Mouse (Mus musculus): ENCODE measurements at regions not wholly inside any gene's neighbourhood (a gene's known extent, or its start where the extent isn't known, plus 50 kb on each side); places are given as distances from the start of the nearest gene placed in this dataset.

DNA sequence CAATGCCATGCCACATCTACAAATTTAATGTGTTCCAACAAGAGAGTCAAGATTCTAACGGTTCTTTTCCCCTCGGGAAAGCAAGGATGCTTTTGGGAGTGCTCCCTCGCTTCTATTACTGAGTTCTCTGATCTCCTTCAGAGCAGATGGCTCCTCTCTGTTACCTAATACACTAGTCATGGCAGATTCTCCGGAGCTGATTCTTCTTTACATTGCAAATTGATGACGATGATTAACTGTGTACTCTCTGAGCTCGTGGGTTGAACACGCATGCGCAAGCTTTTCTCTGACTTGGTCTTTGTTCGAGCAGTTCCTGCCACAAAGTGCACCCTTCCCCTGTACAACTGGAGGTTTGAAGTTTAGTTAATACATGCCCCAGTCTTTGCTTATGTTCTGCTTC, 471.5 kb upstream of the Tenm4 start:
- no peaks in the 10 kb centered on the region for H3K27me3 ChIP-seq (ENCODE audit: control insufficient read depth, insufficient read depth, insufficient read length)
- H3K4me2 ChIP-seq (ENCODE audit: low read depth) = no peak overlapping the region
- no peak overlapping the region for H3K4me3 ChIP-seq
- no peaks in the 10 kb centered on the region for H3K36me3 ChIP-seq (ENCODE audit: control insufficient read depth, insufficient read depth)
- no peak for TF ChIP-seq USF1 (IDR thresholded peaks at IDR 0.05; ENCODE audit: low read depth)
- no peak for TF ChIP-seq MYOD1 (IDR thresholded peaks at IDR 0.05; ENCODE audit: control insufficient read depth in 1 of 3, insufficient read length in 2 of 3, low read depth in 2 of 3)
- no peak for TF ChIP-seq POLR2AphosphoS2 (IDR thresholded peaks at IDR 0.05; ENCODE audit: insufficient read length, low read depth)
- TF ChIP-seq E2F4 (IDR thresholded peaks at IDR 0.05; ENCODE audit: insufficient read depth) = no peak
- no peak for TF ChIP-seq REST (IDR thresholded peaks at IDR 0.05; ENCODE audit: insufficient read depth, insufficient read length)
- TF ChIP-seq TCF12 (IDR thresholded peaks at IDR 0.05; ENCODE audit: insufficient read depth, poor library complexity, severe bottlenecking) = no peak
- TF ChIP-seq SRF (IDR thresholded peaks at IDR 0.05; ENCODE audit: control insufficient read depth, insufficient read length, low read depth) = no peak
- no peaks in the 10 kb centered on the region for H3K79me2 ChIP-seq (ENCODE audit: control insufficient read depth, insufficient read depth)
- no peak overlapping the region for H3ac ChIP-seq (ENCODE audit: control insufficient read depth, insufficient read length)

DNA sequence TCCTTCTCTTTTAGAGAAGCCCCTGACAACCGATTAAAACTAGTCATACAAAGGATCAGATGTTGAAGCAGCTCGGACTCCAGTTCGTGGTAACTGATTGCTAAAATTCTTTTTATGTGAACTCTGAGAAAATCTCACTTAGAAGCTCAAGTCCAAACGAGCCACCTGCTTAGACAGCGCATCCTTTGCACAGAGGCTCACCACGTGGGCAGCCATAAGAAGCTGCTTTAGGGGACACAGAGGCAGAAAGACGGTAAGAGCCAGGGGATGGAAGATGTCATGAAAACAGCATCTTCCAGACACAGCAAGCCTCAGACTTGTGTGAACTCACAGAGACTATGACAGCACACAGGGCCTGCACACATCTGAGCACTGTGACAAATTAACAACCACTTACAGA, 461.0 kb upstream of the Tenm4 start:
- H3K4me3 ChIP-seq = no peak overlapping the region
- H3K79me2 ChIP-seq (ENCODE audit: control insufficient read depth, insufficient read depth) = no peaks in the 10 kb centered on the region
- TF ChIP-seq SRF (IDR thresholded peaks at IDR 0.05; ENCODE audit: control insufficient read depth, insufficient read length, low read depth) = no peak
- TF ChIP-seq POLR2AphosphoS2 (IDR thresholded peaks at IDR 0.05; ENCODE audit: insufficient read length, low read depth) = no peak
- no peak for TF ChIP-seq USF1 (IDR thresholded peaks at IDR 0.05; ENCODE audit: low read depth)
- no peak for TF ChIP-seq TCF3 (IDR thresholded peaks at IDR 0.05; ENCODE audit: insufficient read length, low read depth)
- no peak for TF ChIP-seq MAX (IDR thresholded peaks at IDR 0.05; ENCODE audit: low read depth)
- TF ChIP-seq POLR2A (IDR thresholded peaks at IDR 0.05; ENCODE audit: insufficient read length, low read depth) = no peak
- no peak for TF ChIP-seq TCF12 (IDR thresholded peaks at IDR 0.05; ENCODE audit: insufficient read depth, poor library complexity, severe bottlenecking)
- TF ChIP-seq E2F4 (IDR thresholded peaks at IDR 0.05; ENCODE audit: insufficient read depth) = no peak
- no peaks in the 10 kb centered on the region for H3K36me3 ChIP-seq (ENCODE audit: control insufficient read depth, insufficient read depth)
- no peak overlapping the region for H3K4me2 ChIP-seq (ENCODE audit: low read depth)
- no peaks in the 10 kb centered on the region for H3K27me3 ChIP-seq (ENCODE audit: control insufficient read depth, insufficient read depth, insufficient read length)
- no peak overlapping the region for H3ac ChIP-seq (ENCODE audit: control insufficient read depth, insufficient read length)

DNA sequence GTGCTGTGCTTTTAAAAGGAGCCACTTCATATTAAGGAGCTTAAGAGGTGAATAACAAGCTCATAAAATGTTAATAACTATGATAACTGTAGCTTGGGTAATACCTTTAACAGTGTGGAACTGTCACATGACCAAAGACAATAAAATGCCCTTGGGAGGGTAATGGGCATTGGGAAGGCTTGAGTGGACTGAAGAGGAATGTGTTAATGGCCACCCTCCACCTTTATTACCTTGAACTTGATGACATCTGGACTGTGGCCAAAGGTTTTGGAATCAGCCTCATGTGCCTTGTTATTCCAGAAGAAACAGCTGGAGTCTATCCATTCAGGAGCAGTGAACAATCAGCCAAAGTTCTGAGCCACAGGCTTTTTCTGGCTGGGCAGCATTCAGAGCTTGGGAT, 451.0 kb upstream of the Tenm4 start:
- H3ac ChIP-seq (ENCODE audit: control insufficient read depth, insufficient read length) = no peak overlapping the region
- no peak overlapping the region for H3K4me2 ChIP-seq (ENCODE audit: low read depth)
- TF ChIP-seq MYOG (IDR thresholded peaks at IDR 0.05; ENCODE audit: control insufficient read depth in 1 of 3, insufficient read depth in 1 of 3, insufficient read length in 2 of 3, low read depth in 2 of 3) (no peak), CEBPB (IDR thresholded peaks at IDR 0.05; ENCODE audit: insufficient read depth, poor library complexity, severe bottlenecking) (no peak), REST (IDR thresholded peaks at IDR 0.05; ENCODE audit: insufficient read depth, insufficient read length) (no peak), USF1 (IDR thresholded peaks at IDR 0.05; ENCODE audit: low read depth) (no peak), SRF (IDR thresholded peaks at IDR 0.05; ENCODE audit: control insufficient read depth, insufficient read length, low read depth) (no peak), POLR2AphosphoS2 (IDR thresholded peaks at IDR 0.05; ENCODE audit: insufficient read length, low read depth) (no peak), POLR2A (IDR thresholded peaks at IDR 0.05; ENCODE audit: insufficient read length, low read depth) (no peak), MYOD1 (IDR thresholded peaks at IDR 0.05; ENCODE audit: control insufficient read depth in 1 of 3, insufficient read length in 2 of 3, low read depth in 2 of 3) (no peak), E2F4 (IDR thresholded peaks at IDR 0.05; ENCODE audit: insufficient read depth) (no peak), TCF3 (IDR thresholded peaks at IDR 0.05; ENCODE audit: insufficient read length, low read depth) (no peak), MAX (IDR thresholded peaks at IDR 0.05; ENCODE audit: low read depth) (no peak), TCF12 (IDR thresholded peaks at IDR 0.05; ENCODE audit: insufficient read depth, poor library complexity, severe bottlenecking) (no peak)

DNA sequence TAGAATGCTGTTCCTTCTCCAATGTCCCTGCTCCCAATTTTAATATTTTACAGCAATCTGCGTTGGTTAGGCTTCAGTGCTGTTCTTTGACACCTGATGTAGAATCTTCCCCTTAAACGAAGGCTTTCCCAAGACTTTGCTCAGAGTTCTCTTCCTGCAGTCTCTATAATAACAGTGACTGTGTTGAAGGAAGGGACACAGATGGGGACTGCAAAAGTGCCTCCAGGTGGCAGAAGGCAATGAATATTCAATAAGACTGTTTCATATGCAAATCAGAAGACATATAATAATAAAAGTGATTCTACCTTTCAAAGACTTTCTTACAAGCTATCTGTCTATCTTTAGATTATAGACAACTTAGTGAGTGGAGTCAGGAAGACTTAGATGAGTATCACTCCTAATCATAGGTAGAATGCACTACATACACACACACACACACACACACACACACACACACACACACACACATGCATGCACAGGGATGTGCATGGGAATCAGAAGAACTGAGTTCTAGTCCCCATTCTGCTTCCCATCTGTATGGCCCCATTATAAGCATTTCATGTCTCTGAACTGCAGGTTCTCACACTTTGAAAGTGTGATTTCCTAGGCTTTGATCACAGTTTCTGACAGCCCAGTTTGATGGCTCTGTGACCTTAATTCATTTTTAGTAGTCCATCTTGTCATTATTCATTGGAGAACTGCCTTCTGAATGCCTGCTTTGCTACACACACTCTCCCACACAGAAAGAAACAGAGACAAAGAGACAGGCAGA, 445.1 kb upstream of the Tenm4 start:
- H3K4me2 ChIP-seq (ENCODE audit: low read depth) = no peak overlapping the region
- H3K36me3 ChIP-seq (ENCODE audit: control insufficient read depth, insufficient read depth) = no peaks in the 10 kb centered on the region
- H3ac ChIP-seq (ENCODE audit: control insufficient read depth, insufficient read length) = no peak overlapping the region
- H3K4me3 ChIP-seq = no peak overlapping the region
- TF ChIP-seq REST (IDR thresholded peaks at IDR 0.05; ENCODE audit: insufficient read depth, insufficient read length) = no peak
- no peak for TF ChIP-seq POLR2AphosphoS2 (IDR thresholded peaks at IDR 0.05; ENCODE audit: insufficient read length, low read depth)
- TF ChIP-seq POLR2A (IDR thresholded peaks at IDR 0.05; ENCODE audit: insufficient read length, low read depth) = no peak
- TF ChIP-seq MAX (IDR thresholded peaks at IDR 0.05; ENCODE audit: low read depth) = no peak
- TF ChIP-seq E2F4 (IDR thresholded peaks at IDR 0.05; ENCODE audit: insufficient read depth) = no peak
- H3K27me3 ChIP-seq (ENCODE audit: control insufficient read depth, insufficient read depth, insufficient read length) = no peaks in the 10 kb centered on the region
- no peaks in the 10 kb centered on the region for H3K79me2 ChIP-seq (ENCODE audit: control insufficient read depth, insufficient read depth)

More for the DNA sequence above, 451.0 kb upstream of the Tenm4 start:
- H3K79me2 ChIP-seq (ENCODE audit: control insufficient read depth, insufficient read depth) = no peaks in the 10 kb centered on the region
- no peaks in the 10 kb centered on the region for H3K27me3 ChIP-seq (ENCODE audit: control insufficient read depth, insufficient read depth, insufficient read length)
- H3K4me3 ChIP-seq = no peak overlapping the region
- no peaks in the 10 kb centered on the region for H3K36me3 ChIP-seq (ENCODE audit: control insufficient read depth, insufficient read depth)

DNA sequence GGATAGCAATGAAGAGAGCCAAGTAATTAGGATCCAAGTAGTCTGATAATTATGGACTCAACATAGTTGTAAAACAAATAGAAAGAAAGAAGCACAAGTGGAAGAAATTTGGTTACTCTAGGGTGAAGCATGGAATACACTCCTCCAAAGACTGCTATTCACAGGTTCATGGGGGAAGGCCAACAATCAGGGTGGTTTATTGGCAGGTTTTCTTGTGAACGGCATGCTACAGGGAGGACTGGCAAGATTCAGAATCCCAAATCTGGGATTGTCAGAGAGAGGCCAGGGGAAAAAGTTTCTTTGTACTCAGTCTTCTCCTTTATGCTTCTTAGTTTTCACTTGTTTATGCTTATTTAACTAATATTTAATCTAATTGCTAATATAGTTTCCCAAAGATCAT, 437.2 kb upstream of the Tenm4 start:
- TF ChIP-seq POLR2AphosphoS2 (IDR thresholded peaks at IDR 0.05; ENCODE audit: insufficient read length, low read depth) = no peak
- no peak for TF ChIP-seq MAX (IDR thresholded peaks at IDR 0.05; ENCODE audit: low read depth)
- TF ChIP-seq SRF (IDR thresholded peaks at IDR 0.05; ENCODE audit: control insufficient read depth, insufficient read length, low read depth) = no peak
- no peak for TF ChIP-seq MYOD1 (IDR thresholded peaks at IDR 0.05; ENCODE audit: control insufficient read depth in 1 of 3, insufficient read length in 2 of 3, low read depth in 2 of 3)
- TF ChIP-seq CEBPB (IDR thresholded peaks at IDR 0.05; ENCODE audit: insufficient read depth, poor library complexity, severe bottlenecking) = no peak
- TF ChIP-seq MYOG (IDR thresholded peaks at IDR 0.05; ENCODE audit: control insufficient read depth in 1 of 3, insufficient read depth in 1 of 3, insufficient read length in 2 of 3, low read depth in 2 of 3) = no peak
- no peak for TF ChIP-seq TCF12 (IDR thresholded peaks at IDR 0.05; ENCODE audit: insufficient read depth, poor library complexity, severe bottlenecking)
- no peak for TF ChIP-seq TCF3 (IDR thresholded peaks at IDR 0.05; ENCODE audit: insufficient read length, low read depth)
- TF ChIP-seq E2F4 (IDR thresholded peaks at IDR 0.05; ENCODE audit: insufficient read depth) = no peak
- TF ChIP-seq REST (IDR thresholded peaks at IDR 0.05; ENCODE audit: insufficient read depth, insufficient read length) = no peak
- no peak for TF ChIP-seq USF1 (IDR thresholded peaks at IDR 0.05; ENCODE audit: low read depth)
- TF ChIP-seq POLR2A (IDR thresholded peaks at IDR 0.05; ENCODE audit: insufficient read length, low read depth) = no peak
- no peaks in the 10 kb centered on the region for H3K36me3 ChIP-seq (ENCODE audit: control insufficient read depth, insufficient read depth)
- no peaks in the 10 kb centered on the region for H3K27me3 ChIP-seq (ENCODE audit: control insufficient read depth, insufficient read depth, insufficient read length)
- no peak overlapping the region for H3K4me2 ChIP-seq (ENCODE audit: low read depth)
- H3K4me3 ChIP-seq = no peak overlapping the region
- no peak overlapping the region for H3ac ChIP-seq (ENCODE audit: control insufficient read depth, insufficient read length)
- H3K79me2 ChIP-seq (ENCODE audit: control insufficient read depth, insufficient read depth) = no peaks in the 10 kb centered on the region
